Mouse (Mus musculus) heart, embryonic 15.5 days (tissue): ENCODE measurements around the gene Xrn2. TPM values are rescaled to one million over a fixed set of nuclear protein-coding genes. Genes with fewer than 3 reads are reported as not detected.
"Not testable (repeated sequence)": the region's sequence is repeated elsewhere in the genome, so short reads cannot be mapped to it uniquely, and the experiment has no call there.

Experiments used
- ATAC-seq: fragments of 200-750 bp; cut with Nextera tagmentation; replicated peaks from 2 replicates; pipeline ENCODE4 v1.8.0; 2017; ENCODE audit warnings: low read depth, moderate TSS enrichment; ENCODE audit not compliant: insufficient number of reproducible peaks, insufficient read depth, low FRiP score
- H3K27ac ChIP-seq: fragments of 300-500 bp; sonication (generic); 2 replicates; pipeline ENCODE4 v1.5.1; 2015; ENCODE audit warnings: mild to moderate bottlenecking, inconsistent platforms
- H3K27me3 ChIP-seq: fragments of 300-500 bp; sonication (generic); 2 replicates; pipeline ENCODE4 v1.6.1; 2015; ENCODE audit warnings: inconsistent platforms
- H3K36me3 ChIP-seq: fragments of 300-500 bp; sonication (generic); 2 replicates; pipeline ENCODE4 v1.6.1; 2015; ENCODE audit warnings: mild to moderate bottlenecking, inconsistent platforms
- H3K4me1 ChIP-seq: fragments of 300-500 bp; sonication (generic); replicated peaks from 2 replicates; pipeline ENCODE4 v1.6.1; 2015; ENCODE audit warnings: inconsistent platforms
- H3K4me2 ChIP-seq: fragments of 300-500 bp; sonication (generic); 2 replicates; pipeline ENCODE4 v1.6.1; 2015; ENCODE audit warnings: inconsistent platforms, mild to moderate bottlenecking, moderate library complexity
- H3K4me3 ChIP-seq: fragments of 300-500 bp; sonication (generic); 2 replicates; pipeline ENCODE4 v1.5.1; 2015; ENCODE audit warnings: mild to moderate bottlenecking, inconsistent platforms
- H3K9ac ChIP-seq: fragments of 300-500 bp; sonication (generic); 2 replicates; pipeline ENCODE4 v1.6.1; 2015; ENCODE audit warnings: mild to moderate bottlenecking, inconsistent platforms
- H3K9me3 ChIP-seq: fragments of 300-500 bp; sonication (generic); replicated peaks from 2 replicates; pipeline ENCODE4 v1.6.1; 2016; ENCODE audit warnings: inconsistent platforms
- WGBS: fragments of 180-500 bp; shearing (Covaris S2); methylation state at CpG from one replicate; pipeline ENCODE4 v1.1.7; 2015; ENCODE audit warnings: mixed read lengths; 5-methylcytosine and 5-hydroxymethylcytosine counted together
- polyA plus RNA-seq: library from polyadenylated mRNA; unstranded; fragments of >200 nt; fragmentation: Nextera tagmentation; extraction: Ambion mirVana; gene quantifications from 2 replicates; pipeline ENCODE4 v1.2.1, GENCODE M21; 2015

The Xrn2 gene
- polyA plus RNA-seq, 1 experiment from 2014 or later, result 40.4 TPM

DNA sequence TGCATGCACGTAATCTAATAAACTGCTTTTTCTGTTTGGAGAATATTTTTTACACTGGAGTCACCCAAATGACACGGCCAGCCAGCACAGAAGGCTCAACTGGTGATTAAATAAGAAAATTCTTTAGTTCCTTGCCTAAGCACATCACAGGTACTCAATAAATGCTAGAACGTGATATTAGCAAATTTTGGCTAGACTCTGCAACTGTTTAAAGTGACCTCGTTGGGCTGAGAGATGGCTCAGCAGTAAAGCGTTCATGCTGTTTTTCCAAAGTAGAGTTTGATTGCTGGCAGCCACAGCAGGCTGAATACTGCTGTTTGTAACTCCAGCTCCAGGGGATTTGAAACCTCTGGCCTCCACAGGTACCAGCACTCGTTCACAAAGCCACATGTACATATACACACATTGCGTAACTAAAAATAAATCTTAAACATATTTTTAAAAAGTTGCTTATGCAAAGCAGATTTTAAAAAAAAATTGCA is 614 bp upstream of the Xrn2 start:
- no peaks in the 10 kb centered on the region for H3K36me3 ChIP-seq
- peak overlapping the region; percentile 99 for H3K4me3 ChIP-seq
- H3K4me2 ChIP-seq, result peak overlapping the region; percentile 65
- H3K9ac ChIP-seq, result peak overlapping the region; percentile 87
- no peaks in the 10 kb centered on the region for H3K9me3 ChIP-seq
- ATAC-seq, result no peak
- WGBS, result 39% methylated on average over 7 of the region's 7 CpGs
- H3K27me3 ChIP-seq, result no peaks in the 10 kb centered on the region
- peaks cover 24% of the 10 kb centered on the region for H3K4me1 ChIP-seq
- peak overlapping the region; percentile 100 for H3K27ac ChIP-seq

GRCm38 (mm10) chr2:147013194-147013969 is 586 bp downstream of the Xrn2 start:
- Histone ChIP-seq H3K4me1 (peaks cover 24% of the 10 kb centered on the region), H3K4me3 (peak overlapping the region; percentile 99), H3K4me2 (peak overlapping the region; percentile 65), H3K27ac (peak overlapping the region; percentile 100), H3K9me3 (no peaks in the 10 kb centered on the region), H3K9ac (peak overlapping the region; percentile 87), H3K27me3 (no peaks in the 10 kb centered on the region), H3K36me3 (no peaks in the 10 kb centered on the region)
- WGBS, result under 1% methylated on average over 57 of the region's 59 CpGs
- ATAC-seq, result peak; percentile 87

- Histone ChIP-seq H3K27me3 (no peaks in the 10 kb centered on the region), H3K4me3 (peak overlapping the region; percentile 99), H3K9me3 (no peaks in the 10 kb centered on the region), H3K4me2 (peak overlapping the region; percentile 65), H3K4me1 (peaks cover 24% of the 10 kb centered on the region), H3K36me3 (no peaks in the 10 kb centered on the region), H3K9ac (peak overlapping the region; percentile 87), H3K27ac (peak overlapping the region; percentile 100)
- ATAC-seq, result no peak
- WGBS, result 22% methylated on average over 15 of the region's 15 CpGs
Measured at GRCm38 (mm10) chr2:147014101-147014886, 1.5 kb downstream of the Xrn2 start.

DNA sequence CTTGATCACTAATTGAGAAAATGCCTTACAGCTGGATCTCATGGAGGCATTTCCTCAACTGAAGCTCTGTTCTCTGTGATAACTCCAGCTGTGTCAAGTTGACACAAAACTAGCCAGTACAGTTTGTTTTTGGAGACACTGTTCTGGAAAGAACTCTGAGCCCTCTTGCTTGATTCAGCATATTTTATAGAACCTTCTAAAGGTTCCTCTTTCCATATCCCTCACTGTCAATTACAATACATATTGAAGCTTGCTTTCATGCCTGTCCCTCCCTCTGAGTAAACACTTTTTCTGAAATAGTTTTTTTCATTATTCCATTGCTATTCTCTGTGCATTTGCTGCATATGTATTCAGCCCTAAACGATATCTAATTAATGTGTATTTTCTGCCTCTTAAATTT is 9.2 kb downstream of the Xrn2 start:
- not testable (repeated sequence) for H3K27ac ChIP-seq, H3K36me3 ChIP-seq, H3K9me3 ChIP-seq, H3K9ac ChIP-seq, H3K4me3 ChIP-seq, ATAC-seq, H3K4me2 ChIP-seq, H3K4me1 ChIP-seq, H3K27me3 ChIP-seq
- 93% methylated on average over 1 of the region's 1 CpGs for WGBS

DNA sequence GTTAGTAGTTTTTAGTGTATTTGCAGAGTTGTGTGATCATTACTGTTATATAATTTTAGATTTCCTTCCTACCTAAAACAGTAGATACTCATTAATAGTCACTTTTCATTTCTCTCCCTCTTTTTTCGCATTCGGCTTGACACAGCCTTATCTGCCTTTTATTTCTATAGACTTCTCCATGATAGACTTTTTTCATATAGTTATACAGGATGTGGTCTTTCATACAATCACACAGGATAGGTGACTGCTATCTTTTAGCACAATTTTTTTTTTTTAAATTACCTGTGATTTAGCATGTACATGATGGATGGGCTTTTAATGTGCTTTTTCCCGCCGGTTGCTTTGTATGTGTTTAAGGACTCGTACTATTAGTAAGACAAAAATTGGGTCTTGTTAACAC is 10.3 kb downstream of the Xrn2 start:
- no peaks in the 10 kb centered on the region for H3K9me3 ChIP-seq
- no peaks in the 10 kb centered on the region for H3K27me3 ChIP-seq
- H3K4me1 ChIP-seq, result 0 out of 2 replicates have a peak, but pooled peaks cover 3% of the 10 kb centered on the region
- H3K4me3 ChIP-seq, result no peak overlapping the region
- WGBS, result 97% methylated on average over 5 of the region's 5 CpGs
- peaks cover 17% of the 10 kb centered on the region for H3K36me3 ChIP-seq
- H3K4me2 ChIP-seq, result no peak overlapping the region
- no peak overlapping the region for H3K9ac ChIP-seq
- ATAC-seq, result no peak
- no peak overlapping the region for H3K27ac ChIP-seq

- Histone ChIP-seq H3K27me3 (no peaks in the 10 kb centered on the region), H3K27ac (no peak overlapping the region), H3K4me2 (no peak overlapping the region), H3K36me3 (peaks cover 20% of the 10 kb centered on the region), H3K4me3 (no peak overlapping the region), H3K9me3 (no peaks in the 10 kb centered on the region), H3K4me1 (0 out of 2 replicates have a peak, but pooled peaks cover 3% of the 10 kb centered on the region), H3K9ac (no peak overlapping the region)
- 73% methylated on average over 4 of the region's 4 CpGs for WGBS
- no peak for ATAC-seq
Measured at GRCm38 (mm10) chr2:147023560-147023959, 10.8 kb downstream of the Xrn2 start.

DNA sequence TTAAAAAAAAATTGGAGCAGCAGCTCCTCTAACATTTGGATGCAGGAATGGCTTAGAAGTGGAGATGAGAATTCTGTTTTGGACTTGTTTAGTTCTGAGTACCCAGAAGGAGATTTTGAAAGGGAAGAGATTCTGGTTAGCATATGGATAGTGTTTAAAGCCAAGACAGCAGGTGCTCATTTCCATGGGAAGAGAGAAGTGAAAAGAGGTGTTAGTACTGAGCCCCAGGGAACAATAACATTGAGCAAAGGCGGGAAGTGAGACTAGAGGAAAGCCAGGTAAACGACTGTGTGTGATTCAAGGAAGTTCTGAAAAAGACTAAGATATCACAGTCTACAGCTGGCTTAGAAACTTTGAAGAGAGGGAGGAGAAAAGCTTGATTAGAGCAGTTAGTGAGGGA is 20.3 kb downstream of the Xrn2 start:
- Histone ChIP-seq H3K9ac (no peak overlapping the region), H3K9me3 (no peaks in the 10 kb centered on the region), H3K27me3 (no peaks in the 10 kb centered on the region), H3K4me1 (no peaks in the 10 kb centered on the region), H3K4me3 (no peak overlapping the region), H3K36me3 (peaks cover 53% of the 10 kb centered on the region), H3K4me2 (no peak overlapping the region), H3K27ac (no peak overlapping the region)
- ATAC-seq, result no peak
- 68% methylated on average over 2 of the region's 2 CpGs for WGBS

- ATAC-seq, result no peak
- H3K9me3 ChIP-seq, result no peaks in the 10 kb centered on the region
- no peak overlapping the region for H3K9ac ChIP-seq
- H3K27ac ChIP-seq, result no peak overlapping the region
- no peaks in the 10 kb centered on the region for H3K27me3 ChIP-seq
- 88% methylated on average over 2 of the region's 2 CpGs for WGBS
- peaks cover 47% of the 10 kb centered on the region for H3K36me3 ChIP-seq
- H3K4me1 ChIP-seq, result no peaks in the 10 kb centered on the region
- H3K4me3 ChIP-seq, result no peak overlapping the region
- H3K4me2 ChIP-seq, result no peak overlapping the region
Measured at GRCm38 (mm10) chr2:147035864-147036263, 23.1 kb downstream of the Xrn2 start.

GRCm38 (mm10) chr2:147047051-147047450 is 34.3 kb downstream of the Xrn2 start:
- Histone ChIP-seq H3K4me1 (no peaks in the 10 kb centered on the region), H3K36me3 (peaks cover 54% of the 10 kb centered on the region), H3K27ac (no peak overlapping the region), H3K4me3 (no peak overlapping the region), H3K27me3 (no peaks in the 10 kb centered on the region), H3K9me3 (no peaks in the 10 kb centered on the region), H3K4me2 (no peak overlapping the region), H3K9ac (no peak overlapping the region)
- WGBS, result 91% methylated on average over 3 of the region's 3 CpGs
- ATAC-seq, result no peak

GRCm38 (mm10) chr2:147053229-147053892 is 40.6 kb downstream of the Xrn2 start:
- H3K9ac ChIP-seq, result no peak overlapping the region
- peaks cover 57% of the 10 kb centered on the region for H3K36me3 ChIP-seq
- no peak overlapping the region for H3K4me2 ChIP-seq
- H3K27ac ChIP-seq, result no peak overlapping the region
- 82% methylated on average over 2 of the region's 2 CpGs for WGBS
- no peak overlapping the region for H3K4me3 ChIP-seq
- no peaks in the 10 kb centered on the region for H3K4me1 ChIP-seq
- no peak for ATAC-seq
- no peaks in the 10 kb centered on the region for H3K27me3 ChIP-seq
- H3K9me3 ChIP-seq, result no peaks in the 10 kb centered on the region
